Mouse (Mus musculus) urinary bladder, postnatal 4 days (tissue): ENCODE measurements around the gene Myo5a.

ENCODE experiments used
- DNase-seq, 2 experiments: peaks; one replicate each; pipeline ENCODE4 v3.0.0; 2021 to 2022; ENCODE audit warnings: low spot score in 2 of 2

Myo5a gene

DNA sequence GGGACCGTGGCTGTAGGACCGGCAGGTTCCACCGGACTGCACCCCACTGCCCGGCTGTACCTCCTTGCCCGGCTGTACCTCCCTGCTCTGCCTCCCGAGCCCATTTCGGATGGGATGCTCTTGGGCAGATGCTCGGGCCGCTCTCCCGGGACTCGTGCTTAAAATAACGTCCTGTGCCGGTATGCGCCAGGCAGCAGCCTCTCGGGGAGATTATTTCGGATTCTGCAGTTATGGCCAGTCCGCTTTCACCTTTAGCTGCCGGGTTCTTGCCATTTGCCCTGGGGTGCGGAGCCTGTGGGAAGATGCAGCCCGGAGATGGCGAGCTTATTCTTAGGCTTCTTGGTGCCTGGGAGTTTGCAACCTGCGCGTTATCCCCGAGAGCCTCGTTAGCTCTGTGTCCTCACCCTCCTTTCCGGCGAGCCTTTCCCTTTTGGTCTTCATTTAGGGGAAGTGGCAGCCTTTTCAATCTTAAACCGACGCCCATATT is 934 bp downstream of the Myo5a start:
- no peak for DNase-seq

DNA sequence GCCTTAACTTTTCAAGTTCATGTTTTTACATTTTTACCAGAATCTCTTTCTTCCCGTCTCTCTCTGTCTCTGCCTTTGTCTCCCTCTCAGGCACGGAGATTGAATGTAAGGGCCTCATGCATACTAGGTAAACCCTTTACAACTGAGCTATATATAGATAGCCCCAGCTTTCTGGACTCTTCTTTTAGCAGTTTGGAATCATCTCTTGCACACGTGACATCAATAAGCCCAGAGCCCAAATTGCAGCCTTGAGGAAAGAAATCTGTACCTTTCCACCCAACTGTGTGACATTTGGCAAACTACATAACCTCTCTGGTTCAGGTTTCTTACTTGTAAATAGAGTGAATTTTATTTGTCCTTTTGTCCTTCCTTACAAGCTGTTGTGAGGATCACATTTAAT is 1.5 kb downstream of the Myo5a start:
- DNase-seq = no peak

DNA sequence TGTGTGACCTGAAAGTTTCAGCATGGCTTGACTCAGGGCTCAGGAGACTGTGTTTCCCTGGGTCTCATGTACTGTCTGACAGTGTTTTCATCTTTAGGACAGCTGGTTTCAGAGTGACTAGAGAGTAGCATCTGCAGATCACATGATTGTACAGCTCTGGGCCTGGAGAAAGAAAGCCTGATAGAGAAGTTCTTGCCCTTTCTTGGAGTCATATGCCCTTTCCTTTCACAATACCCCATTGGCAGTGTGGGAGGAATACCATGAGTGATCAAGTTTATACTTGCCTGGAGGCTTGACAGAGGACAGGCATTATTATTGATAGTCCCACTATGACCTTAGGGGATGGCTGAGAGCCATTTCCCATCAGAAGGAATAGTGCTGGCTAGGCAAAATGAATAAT is 6.4 kb downstream of the Myo5a start:
- no peak for DNase-seq

DNA sequence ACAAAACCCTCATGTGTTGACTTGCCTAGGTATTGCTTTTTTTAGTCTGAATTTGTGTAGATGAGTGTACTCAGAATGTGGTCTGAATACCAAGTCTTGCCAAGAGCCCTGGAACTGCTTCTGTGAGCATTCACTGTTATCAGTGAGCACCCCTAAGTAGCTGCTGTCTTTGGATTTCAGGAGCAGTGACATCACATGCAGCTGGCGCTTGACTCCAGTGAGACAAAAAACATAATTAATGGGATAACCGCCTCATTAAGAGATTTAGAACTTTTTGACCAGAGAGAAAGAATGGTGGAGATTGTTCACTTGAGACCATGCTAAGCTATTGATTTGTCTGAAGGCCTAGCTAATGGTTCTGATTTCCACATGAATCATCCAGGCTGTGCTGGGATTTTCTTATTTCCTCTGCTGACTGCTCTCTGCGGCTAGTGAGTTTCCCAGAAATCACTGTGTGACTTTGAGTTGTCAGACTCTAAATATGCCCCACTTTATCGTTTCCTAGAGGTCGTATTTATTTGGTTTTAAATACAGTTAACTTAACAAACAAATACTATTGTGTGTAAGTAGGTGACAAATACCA is 14.5 kb downstream of the Myo5a start:
- no peak for DNase-seq

DNA sequence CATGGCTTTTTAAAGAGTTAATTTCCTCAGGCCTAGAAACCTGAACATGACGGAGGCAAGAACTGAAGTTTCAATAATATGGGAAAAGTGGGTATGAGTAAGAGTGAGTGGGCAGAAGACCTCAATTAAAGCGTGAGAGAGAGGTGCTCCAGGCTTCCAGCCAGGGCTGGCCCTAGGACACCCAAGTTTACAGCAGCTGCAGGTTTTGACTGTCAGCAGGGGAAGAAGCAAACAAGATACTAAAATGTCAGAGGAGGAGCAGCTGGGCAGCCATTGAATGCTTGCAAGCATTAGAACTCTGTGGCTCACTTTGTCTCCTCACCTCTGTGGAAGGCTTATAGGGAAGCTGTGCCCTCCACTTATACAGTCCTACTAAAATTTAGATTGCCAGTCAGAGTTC is 17.0 kb downstream of the Myo5a start:
- no peak for DNase-seq

DNA sequence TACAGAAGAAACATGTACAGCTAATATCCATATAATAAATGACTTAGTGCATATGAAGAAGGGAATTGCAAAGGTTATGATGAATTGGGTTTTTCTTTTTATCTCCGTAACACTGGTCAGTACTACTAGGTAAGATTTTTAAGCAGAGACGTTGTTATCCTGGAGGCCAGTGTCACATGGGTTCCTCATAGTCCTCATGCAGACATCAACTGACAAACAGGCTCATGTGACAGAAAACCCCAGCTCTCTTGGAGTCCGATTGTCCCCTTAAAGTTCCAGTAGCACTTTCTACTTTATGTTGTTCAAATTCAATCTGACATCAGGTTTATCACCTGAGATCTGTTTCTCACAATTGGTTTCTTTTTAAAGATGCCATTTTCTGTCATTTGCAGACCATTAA is 18.5 kb downstream of the Myo5a start:
- no peak for DNase-seq

DNA sequence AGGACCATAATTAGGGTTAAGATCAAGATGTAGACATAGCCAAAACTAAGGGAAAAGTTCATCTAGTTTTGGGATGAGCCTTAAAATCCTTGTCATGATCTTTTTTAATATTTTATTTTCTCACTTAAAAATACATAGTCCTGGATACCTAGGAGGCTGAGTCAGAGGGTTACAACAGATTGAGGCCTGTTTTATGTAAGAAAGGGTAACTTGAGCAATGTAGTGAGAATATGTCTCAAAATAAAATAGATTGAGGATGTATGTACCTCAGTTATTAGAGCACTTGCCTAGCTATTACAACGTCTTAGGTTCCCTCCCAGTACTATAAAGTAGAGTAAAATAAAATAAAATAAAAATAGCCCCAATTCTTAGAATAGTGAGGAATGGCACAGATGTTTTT is 21.3 kb downstream of the Myo5a start:
- DNase-seq = no peak

DNA sequence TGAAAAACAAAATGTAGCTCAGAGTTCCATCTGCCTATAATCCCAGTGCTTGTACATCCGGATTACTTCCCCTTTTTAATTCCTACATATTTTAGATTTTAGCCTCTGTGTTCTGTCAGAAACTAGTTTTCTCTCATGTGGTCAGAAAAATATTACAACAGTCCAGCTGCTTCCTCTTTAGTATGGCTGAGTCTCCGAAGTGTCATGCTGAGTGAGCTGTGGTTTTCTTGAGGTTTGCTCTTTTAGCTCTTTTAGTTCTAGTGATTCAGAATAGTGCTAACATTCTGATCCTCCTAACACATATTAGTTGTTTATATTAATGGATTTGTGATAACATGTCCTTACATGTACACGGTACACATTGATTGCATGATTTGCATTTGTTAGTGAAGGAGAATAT is 23.9 kb downstream of the Myo5a start:
- no peak for DNase-seq

DNA sequence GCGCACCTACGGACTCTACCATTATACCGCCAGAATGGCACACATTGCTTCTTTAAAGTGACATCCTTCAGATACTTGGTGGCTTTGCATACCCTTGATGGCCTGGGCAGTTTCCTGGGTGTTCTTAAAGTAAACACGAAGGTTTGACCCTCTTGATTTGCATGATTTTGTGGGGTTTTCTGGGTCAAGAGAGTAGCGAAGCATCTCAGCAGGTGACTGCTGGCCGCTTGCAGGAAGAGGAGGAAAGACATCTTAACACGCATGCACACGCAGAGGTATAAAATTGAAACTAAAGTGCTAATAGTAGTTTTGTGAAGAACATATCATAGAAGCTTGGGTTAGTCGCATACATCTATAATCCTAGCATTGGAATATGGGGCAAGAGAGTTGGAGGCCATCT is 28.1 kb downstream of the Myo5a start:
- DNase-seq = no peak

DNA sequence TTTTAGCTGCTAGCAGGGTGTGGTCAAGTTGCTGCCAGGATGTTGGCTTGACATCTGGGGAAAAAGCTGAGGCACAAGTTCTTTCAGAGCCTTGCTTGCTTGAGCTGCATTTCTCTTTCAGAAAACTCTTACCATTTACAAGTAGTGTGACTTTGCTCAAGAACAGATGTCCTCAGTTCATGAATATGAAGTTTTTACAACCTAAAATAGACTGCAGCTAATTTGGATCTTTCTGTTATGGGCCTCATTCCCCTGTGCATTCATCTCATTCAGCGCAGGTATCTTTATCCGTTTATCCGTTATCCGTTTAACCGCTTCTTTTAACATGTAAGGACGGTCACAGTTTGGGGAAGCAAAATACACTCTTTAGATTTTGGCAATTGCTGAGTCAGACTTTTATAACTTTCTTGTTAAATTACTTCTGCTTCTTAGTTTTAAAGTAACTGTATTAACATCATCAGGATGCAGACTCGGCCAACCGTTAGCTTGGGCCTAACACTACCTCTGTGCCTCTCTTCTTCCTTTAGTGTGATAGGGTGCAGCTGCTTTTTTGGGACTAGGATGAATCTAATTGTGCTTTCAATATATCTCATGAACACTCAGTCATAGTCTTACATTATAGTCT is 29.5 kb downstream of the Myo5a start:
- no peak for DNase-seq

DNA sequence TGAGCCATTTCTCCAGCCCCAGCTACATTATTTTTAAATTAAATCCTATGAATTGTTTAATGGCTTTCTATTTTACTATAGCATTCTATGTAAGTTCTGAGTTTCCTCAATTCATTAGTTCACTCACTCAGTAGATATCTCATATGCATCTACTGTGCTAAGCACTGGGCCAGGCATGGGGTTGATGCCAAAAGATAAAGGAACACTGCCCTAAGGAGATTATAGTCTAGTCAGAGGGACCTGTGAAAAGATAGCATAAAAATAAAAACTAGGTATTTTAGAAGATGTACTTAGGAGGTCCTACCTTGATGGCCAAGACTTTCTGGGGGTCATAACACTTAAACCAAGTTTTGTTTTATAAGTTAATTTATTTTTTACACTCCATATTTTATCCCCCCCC is 31.3 kb downstream of the Myo5a start:
- DNase-seq = no peak

DNA sequence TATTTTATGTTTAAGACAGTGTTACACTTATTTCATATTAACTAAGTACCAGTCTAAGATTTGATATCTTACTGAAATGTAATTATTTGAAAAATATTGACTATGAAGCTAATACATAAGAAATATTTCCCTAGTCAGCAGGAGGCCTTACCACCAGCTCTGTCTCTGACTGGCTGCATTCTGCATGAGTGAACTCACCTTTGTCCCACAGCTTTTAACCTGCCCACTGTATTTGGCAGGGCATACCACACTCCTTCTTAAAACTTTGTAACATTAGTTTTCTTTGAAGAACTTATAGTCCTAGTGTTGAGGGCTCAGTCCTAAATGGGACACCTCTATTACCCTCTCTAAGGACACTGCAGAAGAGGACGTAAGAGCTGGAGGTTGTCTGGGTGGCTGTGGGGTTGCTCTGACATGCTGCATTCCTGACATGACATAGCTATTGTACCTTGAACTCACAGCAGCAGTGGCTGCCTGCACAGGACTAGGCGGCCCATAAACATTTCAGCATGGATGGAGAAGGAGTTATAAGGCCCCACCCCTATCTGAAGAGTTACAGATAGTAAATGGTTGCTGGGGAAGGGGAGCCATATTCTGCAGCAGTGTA is 45.9 kb downstream of the Myo5a start:
- no peak for DNase-seq

DNA sequence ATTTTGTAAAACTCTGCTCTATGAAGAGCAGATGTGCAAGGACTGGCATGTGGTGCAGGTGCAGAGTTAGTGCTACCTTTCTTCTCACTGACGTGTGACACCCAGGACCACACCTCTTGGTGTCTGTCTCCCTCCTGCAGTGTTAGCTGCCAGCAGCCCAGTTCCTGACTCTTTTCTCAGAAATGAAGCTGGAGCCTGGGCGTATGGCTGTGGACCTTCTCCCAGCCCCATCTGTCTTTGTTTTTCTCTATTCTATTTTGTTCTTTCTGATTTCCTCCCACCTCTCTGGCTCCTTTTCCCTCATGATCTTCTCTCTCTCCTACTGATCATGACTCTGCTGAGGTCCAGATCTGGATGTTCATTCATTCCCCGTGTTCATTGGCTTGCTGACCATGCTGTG is 50.3 kb downstream of the Myo5a start:
- DNase-seq = no peak

DNA sequence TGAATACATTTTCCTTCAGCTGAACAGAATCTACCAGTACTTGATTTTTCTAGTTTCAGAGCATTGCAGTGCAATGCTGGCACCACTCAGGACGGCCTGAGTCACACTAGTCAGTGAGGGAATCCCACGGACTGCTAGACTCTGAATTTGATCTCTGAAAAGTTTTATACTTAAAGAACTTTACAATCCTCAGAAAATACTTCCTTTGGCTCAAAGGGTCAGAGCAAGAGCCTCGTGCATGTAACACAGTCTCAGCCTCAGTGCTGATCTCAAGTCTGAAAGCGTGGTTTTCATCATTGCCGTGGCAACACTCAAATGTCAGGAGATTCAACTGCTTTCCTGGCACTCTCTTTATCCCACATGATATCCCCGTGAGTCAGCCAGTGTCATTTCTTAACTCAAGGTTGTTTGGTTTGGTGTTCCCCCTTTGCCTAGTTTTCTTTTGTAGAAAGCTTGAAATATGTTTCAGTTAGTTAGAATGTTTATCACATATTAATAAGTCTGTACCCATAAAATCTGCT is 53.4 kb downstream of the Myo5a start:
- DNase-seq = no peak

DNA sequence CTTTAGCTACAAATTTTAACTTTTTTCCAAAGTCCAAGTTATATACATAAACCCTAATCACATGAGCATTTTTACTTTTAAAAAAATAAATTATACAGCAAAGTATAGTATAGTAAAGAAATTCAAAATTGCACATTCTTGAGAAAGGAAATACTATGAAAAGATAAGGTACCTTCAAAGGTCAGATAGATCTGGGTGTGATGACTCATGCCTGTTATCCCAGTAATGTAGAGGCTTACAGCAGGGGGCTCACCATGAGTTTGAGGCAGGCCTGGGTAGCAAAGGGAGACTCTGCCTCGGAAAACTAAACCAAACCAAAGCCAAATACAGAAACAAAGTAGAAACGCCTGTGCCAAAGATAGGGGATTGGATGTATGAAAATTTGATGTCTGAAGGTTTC is 59.7 kb downstream of the Myo5a start:
- no peak for DNase-seq

DNA sequence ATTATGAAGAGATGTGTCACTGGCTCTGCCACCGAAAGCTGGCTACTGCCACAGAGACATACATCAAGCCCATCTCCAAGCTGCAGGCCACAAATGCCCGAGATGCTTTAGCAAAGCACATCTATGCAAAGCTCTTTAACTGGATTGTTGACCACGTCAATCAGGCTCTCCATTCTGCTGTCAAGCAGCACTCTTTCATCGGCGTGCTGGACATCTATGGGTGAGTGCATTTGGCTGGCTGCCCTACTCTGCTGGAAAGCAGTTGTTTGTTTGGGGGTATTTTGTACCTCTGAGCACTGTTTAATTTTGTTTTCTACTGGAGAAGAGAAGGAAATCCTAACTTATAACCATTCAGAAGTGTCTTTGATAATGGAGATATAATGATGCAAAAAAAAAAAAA is 76.1 kb downstream of the Myo5a start:
- DNase-seq = no peak

DNA sequence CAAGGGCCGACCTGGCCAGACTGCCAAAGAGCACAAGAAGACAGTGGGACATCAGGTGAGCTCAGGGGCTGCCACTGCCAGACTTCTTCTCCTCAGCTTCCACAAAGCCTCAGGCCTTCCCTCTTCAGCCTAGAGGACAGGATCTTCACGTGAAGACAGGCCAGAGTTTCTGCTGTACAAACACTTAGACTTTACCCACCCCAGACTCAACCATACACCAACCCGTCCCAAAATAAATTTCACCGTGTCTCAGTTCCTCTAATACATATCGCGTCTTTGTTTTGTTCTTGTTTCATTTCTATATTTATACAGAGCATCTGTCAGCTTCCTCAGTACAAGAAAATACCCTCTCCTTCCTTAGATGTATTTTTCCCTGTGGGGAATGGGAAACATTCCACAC is 89.7 kb downstream of the Myo5a start:
- DNase-seq = no peak

DNA sequence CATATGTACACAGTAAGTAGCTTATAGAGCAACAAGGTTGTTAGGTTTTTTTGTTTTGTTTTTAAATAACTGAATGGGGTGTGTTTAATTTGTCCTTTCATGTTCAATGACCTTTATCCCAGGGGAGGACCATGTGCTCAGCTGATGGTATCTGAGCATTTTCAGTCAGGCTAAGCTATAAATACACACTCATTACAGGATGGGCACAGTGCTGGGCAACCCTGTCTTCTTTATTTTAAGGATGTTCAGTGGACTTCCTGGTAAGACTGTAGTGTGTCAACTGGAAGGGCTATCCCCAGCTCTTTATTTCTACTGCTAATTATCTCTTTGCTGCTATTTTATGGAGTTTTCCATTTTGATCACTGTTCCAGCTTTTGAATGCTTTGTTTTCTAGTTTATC is 92.8 kb downstream of the Myo5a start:
- DNase-seq = no peak

DNA sequence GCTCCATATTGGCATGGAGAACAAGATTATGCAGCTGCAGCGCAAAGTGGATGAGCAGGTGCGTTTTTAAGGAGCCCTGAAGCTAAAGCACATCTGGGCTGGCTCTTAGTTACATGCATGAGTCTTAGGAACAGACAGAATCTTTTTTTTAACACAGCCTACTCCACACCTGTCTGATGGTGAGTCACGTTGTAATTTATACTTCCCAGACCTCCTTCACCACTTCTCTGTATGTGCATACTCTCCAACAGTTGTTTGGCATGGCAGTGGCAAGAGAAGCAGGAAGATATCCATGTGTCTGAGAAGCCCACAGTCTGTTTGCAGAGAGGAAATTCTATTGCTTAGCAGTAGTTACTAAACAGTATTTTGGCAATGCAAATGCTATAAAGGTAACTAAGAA is 100.9 kb downstream of the Myo5a start:
- no peak for DNase-seq

DNA sequence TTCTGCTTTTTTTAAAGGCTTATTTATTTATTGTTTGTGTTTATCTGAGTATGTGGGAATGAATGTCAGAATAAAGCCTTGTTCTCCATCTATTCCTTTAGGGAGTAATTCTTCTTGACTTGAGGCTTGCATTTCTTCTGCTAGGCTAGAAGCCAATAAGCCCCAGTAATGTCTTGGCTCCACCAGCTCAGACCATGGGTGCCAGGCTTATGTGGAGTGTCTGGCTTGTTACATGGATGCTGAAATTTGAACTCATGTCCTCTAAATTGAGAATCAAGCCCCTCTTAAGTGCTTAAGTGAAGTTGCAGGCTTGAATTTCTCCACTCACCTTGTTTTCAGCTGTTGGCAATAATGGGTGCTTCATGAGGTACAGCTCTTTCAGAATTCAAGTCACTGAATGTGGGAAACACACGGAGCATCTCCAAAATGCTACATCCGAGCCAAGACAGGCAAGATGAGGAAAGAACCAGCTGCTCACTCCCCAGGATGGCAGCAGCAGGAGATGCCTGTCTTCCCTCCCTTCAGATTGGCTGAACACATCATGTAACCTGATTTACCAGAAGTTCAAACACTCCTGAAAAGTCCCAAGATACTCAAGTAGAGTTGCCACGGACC is 116.9 kb downstream of the Myo5a start:
- DNase-seq = no peak

DNA sequence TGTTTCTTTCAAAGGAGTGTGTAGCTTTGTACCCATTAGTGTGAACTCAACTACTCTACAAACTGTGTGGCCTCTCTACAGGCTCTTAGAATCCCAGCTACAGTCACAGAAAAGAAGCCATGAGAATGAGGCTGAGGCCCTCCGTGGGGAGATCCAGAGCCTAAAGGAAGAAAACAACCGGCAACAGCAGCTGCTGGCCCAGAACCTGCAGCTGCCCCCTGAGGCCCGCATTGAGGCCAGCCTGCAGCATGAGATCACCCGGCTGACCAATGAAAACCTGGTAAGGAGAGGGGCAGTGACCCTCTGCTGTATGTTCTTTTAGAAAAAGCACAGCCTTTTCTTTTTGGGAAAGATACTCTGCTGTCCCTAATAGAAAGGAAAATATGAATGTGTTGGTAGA is 123.0 kb downstream of the Myo5a start:
- no peak for DNase-seq

DNA sequence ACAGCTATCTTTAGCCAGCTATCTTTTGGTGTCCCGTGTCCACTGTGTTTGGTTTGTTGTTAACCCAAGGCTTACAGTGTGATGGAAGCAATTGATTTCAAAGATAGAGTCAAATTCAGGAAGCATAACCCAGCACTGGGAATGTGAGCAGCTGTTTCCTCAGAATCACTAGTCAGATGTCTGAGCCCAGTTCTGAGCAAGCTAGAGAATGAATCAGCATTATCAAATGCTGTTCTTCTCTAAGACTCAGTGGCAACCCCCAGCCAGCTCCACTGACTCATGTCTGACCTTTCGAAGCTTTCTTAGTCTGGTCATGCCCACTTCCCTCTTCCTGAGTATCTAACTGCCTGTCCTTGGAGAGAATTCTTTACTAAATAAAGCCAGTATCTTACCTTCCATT is 125.5 kb downstream of the Myo5a start:
- no peak for DNase-seq

DNA sequence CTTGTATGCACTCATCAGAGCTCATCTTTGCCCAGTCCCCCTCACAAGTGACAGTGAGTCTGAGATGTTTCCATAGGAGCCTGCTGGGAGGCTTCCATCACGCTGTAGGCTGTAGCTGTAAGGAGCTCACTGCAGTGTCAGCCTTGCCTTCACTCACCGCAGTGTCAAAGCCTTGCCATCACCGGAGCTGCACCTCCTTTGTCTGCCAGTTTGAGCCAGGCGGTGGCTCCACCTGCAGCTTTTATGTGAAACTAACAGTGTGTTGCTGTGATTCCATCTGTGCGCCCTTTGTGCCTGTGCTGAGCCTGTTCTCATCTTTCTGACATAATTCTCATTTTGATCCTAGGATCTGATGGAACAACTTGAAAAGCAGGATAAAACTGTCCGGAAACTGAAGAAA is 126.5 kb downstream of the Myo5a start:
- DNase-seq = peak in 1 of 2 experiments; percentile 57
